In genomic region chr4:117251801-117252316, GRCm38 (mm10) we compare ENCODE assay signal across 8 mouse cellular contexts. TPM values are rescaled to one million over a fixed set of nuclear protein-coding genes. Genes with fewer than 3 reads are reported as not detected.
DNase-seq lines count a peak whose midpoint lies in the region; ATAC-seq lines count a peak whose summit lies in the region.

Gene Tmem53, plus strand, starts transcription at chr4:117251951.
Gene Armh1, minus strand, starts transcription at chr4:117252125.

- DNase-seq in T-cell, adult 2 months (ENCODE audit: low spot score): peak; percentile 88
- DNase-seq in cerebellum, postnatal 14 days: peak; percentile 80 to 84
- DNase-seq in frontal cortex, postnatal 14 days (ENCODE audit: low spot score in 2 of 2): peak; percentile 66 to 72
- DNase-seq in left cerebral cortex, adult 11 months (ENCODE audit: low spot score): peak; percentile 63
- DNase-seq in lung, postnatal 4 days: peak; percentile 94 to 95
- DNase-seq in retina, postnatal 7 days (ENCODE audit: low read depth, low spot score): peak; percentile 85
- DNase-seq in urinary bladder, adult 18-20 months (ENCODE audit: low spot score in 2 of 2): peak; percentile 82 to 85

- peak within 1 kb of the TSS; percentile 75 for H3K9ac ChIP-seq in hindbrain, embryonic 13.5 days

- peak within 1 kb of the TSS; percentile 61 for H3K4me3 ChIP-seq in hindbrain, embryonic 13.5 days

- peak within 1 kb of the TSS; percentile 64 for H3K4me2 ChIP-seq in hindbrain, embryonic 13.5 days

- H3K27ac ChIP-seq in hindbrain, embryonic 13.5 days: peak within 1 kb of the TSS; percentile 69

- no peaks in the 10 kb centered on the region for H3K27me3 ChIP-seq in hindbrain, embryonic 13.5 days

- WGBS in hindbrain, embryonic 13.5 days: under 1% methylated on average over 31 of the region's 43 CpGs

- peak; percentile 97 for ATAC-seq in hindbrain, embryonic 13.5 days (ENCODE audit: low FRiP score)

- no peaks in the 10 kb centered on the region for H3K9me3 ChIP-seq in hindbrain, embryonic 13.5 days

- peaks cover 35% of the 10 kb centered on the region for H3K4me1 ChIP-seq in hindbrain, embryonic 13.5 days (replicated peaks)

- no peaks in the 10 kb centered on the region for H3K36me3 ChIP-seq in hindbrain, embryonic 13.5 days

RNA-seq across cellular contexts. Expression of gene Tmem53, which starts in this region (rescaled TPM):
- polyA plus RNA-seq in hindbrain, embryonic 13.5 days (2015; fragmentation: Nextera tagmentation; extraction: Ambion mirVana): 8.5 and 10.9 TPM in 2 replicates

RNA-seq across cellular contexts. Expression of gene Armh1, which starts in this region (rescaled TPM):
- 0.97 and 1.1 TPM in 2 replicates for polyA plus RNA-seq in hindbrain, embryonic 13.5 days (2015; fragmentation: Nextera tagmentation; extraction: Ambion mirVana)

Comparison
In these comparisons a context has a peak if more than half of its experiments do, and no peak if none do; other contexts are left out.
1. Peak in every context shown above with its lines: DNase-seq, ATAC-seq, H3K4me3 ChIP-seq and H3K27ac ChIP-seq.